Mouse (Mus musculus): ENCODE results near the gene Slc16a9.

Slc16a9 gene

GRCm38 (mm10) chr10:70250766-70251165 is 5.9 kb downstream of the Slc16a9 start:
- DNase-seq, result no peak

DNA sequence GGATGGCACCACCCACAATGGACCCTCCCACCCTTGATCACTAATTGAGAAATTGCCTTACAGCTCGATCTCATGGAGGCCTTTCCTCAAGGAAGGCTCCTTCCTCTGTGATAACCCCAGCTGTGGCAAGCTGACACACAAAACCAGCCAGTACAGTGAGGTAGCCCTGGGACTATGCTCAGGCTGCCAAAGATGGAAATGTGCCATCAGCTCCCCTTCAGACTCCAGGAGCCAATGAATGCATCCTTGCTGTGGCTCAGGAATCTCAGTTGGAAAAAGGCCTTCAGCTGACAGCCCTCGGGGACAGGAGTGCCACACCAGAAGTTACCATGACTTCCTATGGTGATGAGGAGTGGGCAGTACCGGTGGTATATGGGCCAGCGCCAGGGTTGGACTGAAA is 9.8 kb downstream of the Slc16a9 start:
- no peak for DNase-seq

- DNase-seq, result no peak
Measured at GRCm38 (mm10) chr10:70255601-70256210, 10.8 kb downstream of the Slc16a9 start.

DNA sequence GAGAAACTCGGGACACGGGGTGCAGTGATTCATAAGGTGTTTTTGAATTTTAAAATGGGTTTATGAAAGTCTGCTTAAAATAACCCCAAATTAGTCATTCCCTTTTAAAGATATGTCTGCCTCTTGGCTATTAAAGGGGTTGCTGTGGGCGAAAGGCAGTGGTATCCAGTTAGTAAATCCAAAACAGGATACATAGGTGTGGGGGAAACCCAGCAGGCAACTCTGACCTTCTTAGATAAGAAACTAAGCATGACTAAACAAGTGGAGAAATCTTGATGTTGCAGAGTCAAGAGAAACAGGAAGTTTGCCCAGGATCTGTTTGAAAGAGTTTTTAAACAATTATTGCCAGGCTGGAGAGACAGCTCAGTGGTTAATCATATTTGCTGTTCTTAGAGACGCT is 12.1 kb downstream of the Slc16a9 start:
- DNase-seq, result no peak

DNA sequence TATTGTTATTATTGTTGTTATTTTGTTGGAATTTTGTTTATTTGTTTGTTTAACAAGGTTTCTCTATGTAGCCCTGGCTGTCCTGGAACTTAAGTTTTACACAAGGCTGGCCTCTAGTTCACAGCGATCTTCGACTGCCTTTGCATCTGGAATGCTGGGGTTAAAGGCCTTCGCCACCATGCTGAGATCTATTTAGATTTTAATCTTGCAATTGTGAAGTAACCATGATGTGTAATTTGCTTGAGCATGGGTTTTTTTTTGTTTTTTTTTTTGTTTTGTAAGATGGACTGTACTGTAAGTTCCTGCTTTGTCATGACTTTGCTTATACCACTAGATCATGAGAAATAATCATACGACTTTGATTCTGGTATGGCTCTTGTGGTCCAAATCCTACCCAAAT is 16.0 kb downstream of the Slc16a9 start:
- no peak for DNase-seq

DNA sequence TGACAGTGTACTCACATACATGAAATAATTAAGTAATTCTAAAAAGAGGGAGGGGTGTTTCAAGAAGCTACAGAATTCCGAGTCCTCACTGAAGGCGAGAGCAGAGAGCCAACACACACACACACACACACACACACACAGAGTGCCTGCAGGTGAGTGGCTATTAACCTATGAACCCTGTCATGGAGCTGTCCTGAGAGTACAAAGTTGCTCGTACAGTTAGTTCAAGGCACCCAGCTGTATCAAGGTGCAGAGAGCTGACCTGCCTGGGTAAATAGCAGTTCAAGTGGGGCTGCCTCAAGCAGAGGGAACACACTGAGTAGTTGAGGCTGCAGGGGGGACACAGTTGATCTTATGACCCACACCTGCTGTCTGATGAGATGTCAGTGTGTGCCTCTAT is 17.2 kb downstream of the Slc16a9 start:
- DNase-seq, result peak; percentile 60

GRCm38 (mm10) chr10:70263681-70264189 is 18.8 kb downstream of the Slc16a9 start:
- DNase-seq, result peak; percentile 34

GRCm38 (mm10) chr10:70264337-70265036 is 19.6 kb downstream of the Slc16a9 start:
- no peak for DNase-seq

DNA sequence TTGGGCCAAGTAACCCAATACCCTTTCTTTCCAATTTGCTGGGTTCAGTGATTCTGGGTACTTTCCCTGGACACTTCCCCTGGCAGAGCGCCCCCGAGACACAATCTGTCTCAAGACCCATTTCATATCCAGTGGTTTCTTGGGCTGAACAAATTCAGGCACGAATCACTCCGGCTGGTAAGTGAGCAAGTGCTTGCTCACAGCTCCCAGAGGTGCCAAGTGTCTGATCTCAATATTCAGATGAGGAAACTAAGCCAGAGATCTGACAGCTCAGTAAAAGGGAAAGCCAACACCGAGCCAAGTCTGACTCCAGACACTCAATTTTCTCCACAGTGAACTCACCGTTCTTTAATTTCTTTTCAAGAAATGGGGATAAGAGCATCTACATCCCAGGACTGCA is 21.6 kb downstream of the Slc16a9 start:
- DNase-seq, result no peak

GRCm38 (mm10) chr10:70268581-70269446 is 23.9 kb downstream of the Slc16a9 start:
- DNase-seq, result no peak

GRCm38 (mm10) chr10:70269447-70269787 is 24.5 kb downstream of the Slc16a9 start:
- DNase-seq, result no peak

GRCm38 (mm10) chr10:70276678-70277077 is 31.8 kb downstream of the Slc16a9 start:
- DNase-seq, result no peak

GRCm38 (mm10) chr10:70279349-70279748 is 34.4 kb downstream of the Slc16a9 start:
- DNase-seq, result no peak

DNA sequence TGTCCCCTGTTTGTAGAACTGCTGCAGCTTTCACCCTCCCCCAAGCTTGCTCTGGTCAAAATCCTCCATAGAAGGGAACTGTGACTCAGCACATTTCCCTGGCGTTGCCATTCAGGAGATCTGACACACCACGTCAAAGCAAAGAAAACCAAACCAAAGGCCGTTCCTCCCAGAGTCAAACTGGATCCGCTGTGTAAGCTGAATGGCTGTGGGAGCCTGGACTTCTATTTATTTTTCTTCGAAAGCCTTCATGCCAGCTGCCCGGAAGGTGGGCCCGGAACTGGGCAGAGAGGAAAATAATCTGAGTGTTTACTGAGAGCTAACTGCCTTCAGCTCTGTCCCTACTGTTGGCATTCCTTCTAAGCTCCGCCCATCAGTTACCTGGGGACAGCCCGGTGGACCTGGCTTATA is 42.9 kb downstream of the Slc16a9 start:
- peak; percentile 61 for DNase-seq

GRCm38 (mm10) chr10:70288406-70289327 is 43.8 kb downstream of the Slc16a9 start:
- no peak for DNase-seq

DNA sequence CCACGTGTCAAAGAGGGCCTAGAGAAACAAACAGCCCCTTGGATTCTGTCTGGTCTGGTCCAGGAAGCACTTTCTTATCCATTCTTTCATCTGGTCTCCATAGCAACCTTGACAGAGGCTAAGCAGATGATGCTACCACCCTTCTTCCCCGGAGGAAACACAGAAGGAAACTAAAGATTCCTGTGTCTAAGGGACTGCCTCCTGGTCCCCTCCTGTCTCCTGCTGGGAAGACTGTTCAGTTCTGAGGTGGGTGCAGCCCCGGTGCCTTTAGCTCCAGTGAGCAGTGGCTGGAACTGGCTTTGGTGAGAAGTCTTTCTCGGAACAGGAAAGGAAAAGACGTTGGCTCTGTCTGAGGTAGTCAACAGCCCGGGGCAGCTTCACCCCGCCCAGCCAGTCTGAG is 47.1 kb downstream of the Slc16a9 start:
- no peak for DNase-seq

DNA sequence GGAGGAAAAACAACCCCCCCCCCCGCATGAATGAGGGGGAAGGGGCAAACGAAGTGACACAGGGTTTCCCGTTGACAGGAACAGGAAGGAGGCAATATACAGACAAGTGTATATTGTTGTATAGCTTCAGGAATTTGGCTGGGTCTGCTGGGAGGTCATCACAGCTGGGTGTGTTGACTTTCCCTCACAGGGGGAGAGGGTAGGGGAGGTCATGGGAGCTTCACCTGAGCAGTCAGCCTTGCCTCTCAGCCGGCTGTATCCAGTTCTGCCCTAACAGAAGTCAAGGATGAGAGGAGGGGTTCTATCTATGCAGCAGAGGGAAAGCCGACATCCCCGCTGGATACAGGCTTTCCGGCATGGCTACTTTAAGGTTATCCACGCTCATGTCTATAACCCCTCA is 49.2 kb downstream of the Slc16a9 start:
- DNase-seq, result no peak

DNA sequence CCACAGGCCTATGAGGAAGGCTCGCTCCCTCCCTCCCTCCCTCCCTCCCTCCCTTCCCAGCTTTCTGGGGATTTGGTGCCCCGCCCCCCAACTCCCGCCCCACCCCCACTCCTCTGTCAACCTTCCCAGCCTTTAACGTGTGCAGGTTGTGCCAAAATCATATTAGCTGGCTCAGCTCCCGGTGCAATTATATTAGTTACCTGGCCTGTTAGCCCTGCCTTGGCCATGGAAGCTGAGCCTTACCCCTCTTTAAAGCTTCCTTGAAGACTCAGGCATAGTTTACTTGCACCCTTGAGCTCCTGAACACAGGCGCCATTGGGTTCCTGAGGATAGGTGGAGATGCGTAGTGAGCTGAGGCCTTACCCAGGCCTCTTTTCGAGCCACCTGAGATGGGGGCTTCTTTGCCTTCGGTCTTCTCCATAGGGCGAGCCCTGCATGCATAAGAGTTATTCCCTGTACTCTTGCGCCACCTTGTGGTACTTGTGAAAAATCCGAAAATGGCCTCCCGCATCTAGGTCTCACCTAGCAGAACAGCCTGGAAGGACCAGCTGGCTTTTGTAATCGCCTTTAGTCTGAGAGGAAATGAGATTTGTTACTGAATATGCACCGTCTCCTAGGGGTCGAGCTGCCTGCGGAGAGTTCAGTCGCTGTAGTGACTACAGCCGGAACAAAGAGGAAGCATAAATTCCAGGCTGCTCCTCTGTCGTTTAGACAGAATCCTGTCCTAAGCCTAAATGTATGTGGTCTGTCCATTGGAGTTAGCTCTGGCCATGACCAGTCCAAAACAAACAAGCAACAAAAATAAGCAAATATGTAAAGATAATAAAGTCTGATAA is 51.8 kb downstream of the Slc16a9 start:
- peak; percentile 80 for DNase-seq

DNA sequence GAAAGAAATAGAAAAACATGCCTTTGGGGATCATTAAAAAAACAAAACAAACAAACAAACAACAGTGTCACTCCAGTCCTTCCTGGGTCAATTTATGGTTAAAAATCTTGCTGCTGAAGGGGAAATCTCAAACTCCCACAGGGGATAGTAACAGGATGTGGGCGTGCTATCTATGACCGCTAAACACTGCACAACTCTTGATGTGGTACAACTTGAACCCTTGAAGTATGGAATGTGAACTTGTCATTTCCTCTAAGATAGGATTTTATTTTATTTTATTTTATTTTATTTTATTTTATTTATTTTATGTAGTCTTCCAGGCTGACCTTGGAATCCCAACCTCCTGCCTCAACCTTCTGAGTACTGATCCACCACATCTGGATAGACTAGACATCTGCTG is 54.2 kb downstream of the Slc16a9 start:
- DNase-seq, result no peak

DNA sequence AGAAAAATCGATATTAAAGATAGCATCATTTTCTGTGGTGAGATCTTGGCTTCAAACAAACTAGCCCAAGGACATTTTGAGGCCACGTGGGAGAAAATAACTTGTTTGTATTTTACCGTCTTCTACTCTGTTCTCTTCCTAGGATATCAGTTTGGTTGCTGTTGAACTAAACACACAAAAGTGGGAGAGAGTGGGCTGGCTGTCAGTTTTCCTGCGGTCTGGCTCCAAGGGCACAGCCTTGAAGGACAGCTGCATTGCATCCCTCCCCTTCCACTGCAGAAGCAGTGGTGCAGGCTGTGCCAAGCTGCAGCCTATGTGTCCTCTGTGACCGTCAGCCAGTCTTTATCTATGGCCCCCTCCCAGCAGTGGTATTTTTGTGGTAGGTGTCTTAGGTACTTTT is 54.8 kb downstream of the Slc16a9 start:
- peak; percentile 41 for DNase-seq

DNA sequence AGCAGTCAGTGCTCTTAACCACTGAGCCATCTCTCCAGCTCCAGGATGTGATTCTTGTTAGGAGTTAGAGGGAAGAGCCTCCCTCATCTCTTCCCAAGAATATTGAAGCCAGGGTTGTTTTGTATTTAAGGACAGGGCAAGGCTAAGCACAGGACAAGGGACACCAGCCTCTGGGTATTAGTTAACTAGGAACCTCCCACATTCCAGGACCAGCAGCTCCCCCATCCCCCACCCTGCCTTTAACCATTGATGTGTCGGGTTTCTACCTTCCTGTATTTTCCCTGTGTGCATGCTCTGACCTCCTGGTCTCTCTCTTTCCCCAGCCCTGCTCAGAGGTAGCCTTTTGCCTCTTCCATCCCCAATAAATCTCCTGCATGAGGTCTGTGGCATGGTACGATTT is 56.3 kb downstream of the Slc16a9 start:
- peak; percentile 70 for DNase-seq

- no peak for DNase-seq
Measured at GRCm38 (mm10) chr10:70303203-70303602, 58.3 kb downstream of the Slc16a9 start.
